Mouse (Mus musculus): ENCODE data around the gene Hs6st3. TPM values are rescaled to one million over a fixed set of nuclear protein-coding genes. Genes with fewer than 3 reads are reported as not detected.

Gene Hs6st3
- total and polyA plus RNA-seq, 2 experiments from 2014 or later, result 1.8 to 36.6 TPM

DNA sequence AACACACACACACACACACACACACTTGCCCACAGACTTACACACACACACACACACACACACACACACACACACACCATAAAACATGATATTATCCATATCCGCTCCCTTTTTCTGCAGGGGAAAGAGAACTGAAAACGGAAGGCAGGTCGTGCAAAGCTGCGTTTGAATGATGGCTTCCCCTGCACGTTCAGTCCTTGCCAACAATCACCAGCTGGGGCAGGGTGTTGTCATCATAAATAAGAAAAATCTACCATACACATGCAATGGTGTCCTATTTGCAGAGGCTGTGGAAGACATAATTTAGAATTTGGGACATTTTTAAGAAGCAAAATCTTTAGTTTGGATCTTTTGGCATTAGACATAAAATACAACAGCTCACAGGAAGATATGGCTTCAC lies 382.5 kb downstream of the Hs6st3 start:
- Histone ChIP-seq H3K36me3 (ENCODE audit: insufficient read depth, low read length) (no peaks in the 10 kb centered on the region), H3K4me3 (ENCODE audit: low read depth, low read length) (no peak overlapping the region), H3K9me3 (ENCODE audit: low read length) (no peaks in the 10 kb centered on the region), H3K9ac (replicated peaks; ENCODE audit: low read length, poor library complexity, severe bottlenecking) (no peak overlapping the region), H3K4me1 (ENCODE audit: insufficient read depth, low read length) (no peaks in the 10 kb centered on the region), H3K27ac (ENCODE audit: low read depth, low read length) (no peak overlapping the region), H3K27me3 (ENCODE audit: insufficient read depth, low read length) (no peaks in the 10 kb centered on the region), H3K4me2 (ENCODE audit: low read depth, low read length, poor library complexity, severe bottlenecking) (no peak overlapping the region)
- no peak for DNase-seq (ENCODE audit: low spot score)
- ATAC-seq (ENCODE audit: low FRiP score), result no peak
- TF ChIP-seq CTCF (IDR thresholded peaks at IDR 0.05), result no peak
- 63% methylated on average over 5 of the region's 5 CpGs for WGBS

DNA sequence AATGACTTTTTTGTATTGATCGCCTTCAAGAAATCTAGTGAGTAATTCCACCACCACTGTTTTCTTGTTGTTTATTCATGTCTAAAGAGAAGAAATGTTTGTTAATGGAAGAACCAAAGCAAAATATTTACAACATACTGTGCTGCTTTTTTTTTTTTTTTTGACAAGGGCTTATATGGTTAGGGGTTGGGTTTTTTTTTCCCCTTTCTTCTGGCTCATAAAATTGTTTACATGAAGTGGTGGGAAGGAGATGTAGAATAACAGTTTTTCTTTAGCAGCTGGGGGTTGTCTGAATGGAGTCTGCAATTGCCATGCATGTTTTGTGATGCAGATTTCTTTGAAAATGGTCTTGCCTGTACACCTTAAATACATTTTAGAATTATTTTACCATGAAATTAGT lies 382.9 kb downstream of the Hs6st3 start:
- no peak for TF ChIP-seq CTCF (IDR thresholded peaks at IDR 0.05)
- Histone ChIP-seq H3K4me1 (ENCODE audit: insufficient read depth, low read length) (no peaks in the 10 kb centered on the region), H3K4me2 (ENCODE audit: low read depth, low read length, poor library complexity, severe bottlenecking) (no peak overlapping the region), H3K9me3 (ENCODE audit: low read length) (no peaks in the 10 kb centered on the region), H3K4me3 (ENCODE audit: low read depth, low read length) (no peak overlapping the region), H3K27ac (ENCODE audit: low read depth, low read length) (no peak overlapping the region), H3K36me3 (ENCODE audit: insufficient read depth, low read length) (no peaks in the 10 kb centered on the region), H3K27me3 (ENCODE audit: insufficient read depth, low read length) (no peaks in the 10 kb centered on the region), H3K9ac (replicated peaks; ENCODE audit: low read length, poor library complexity, severe bottlenecking) (no peak overlapping the region)
- DNase-seq (ENCODE audit: low spot score) (no peak), ATAC-seq (ENCODE audit: low FRiP score) (no peak)
- WGBS, result 94% methylated on average over 1 of the region's 1 CpGs

DNA sequence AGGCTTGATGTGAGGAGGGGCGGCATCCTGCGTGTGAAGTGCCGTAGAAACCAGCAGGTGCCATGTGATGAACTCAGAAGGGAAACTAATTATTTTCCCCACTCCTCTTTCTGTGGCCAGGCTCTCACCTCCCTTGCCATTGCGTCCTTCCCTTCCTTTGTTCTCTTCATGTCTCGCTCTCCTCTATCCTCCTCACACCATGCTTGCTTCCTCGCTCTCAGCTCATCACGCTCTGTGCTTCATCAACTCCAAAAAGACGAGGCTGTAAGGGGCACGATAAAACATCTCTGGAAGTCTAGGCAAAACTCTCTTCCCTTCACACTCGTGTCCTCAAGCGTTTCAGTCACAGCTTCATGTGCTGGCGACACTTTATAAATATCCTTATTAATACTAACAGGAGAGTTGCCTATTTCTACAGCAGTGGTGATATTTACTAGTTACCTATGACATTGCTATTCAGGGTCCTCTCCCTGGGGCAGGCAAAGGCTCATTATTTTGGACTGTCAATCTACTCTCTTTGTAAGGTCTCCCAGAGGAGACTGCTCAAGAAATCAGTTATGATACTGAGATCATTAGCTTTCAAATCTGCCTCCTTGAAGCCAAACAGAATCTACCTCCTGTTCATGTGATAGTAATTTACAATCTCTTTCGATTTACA lies 394.9 kb downstream of the Hs6st3 start:
- Histone ChIP-seq H3K4me2 (ENCODE audit: low read depth, low read length, poor library complexity, severe bottlenecking) (peak overlapping the region; percentile 26), H3K36me3 (ENCODE audit: insufficient read depth, low read length) (no peaks in the 10 kb centered on the region), H3K27me3 (ENCODE audit: insufficient read depth, low read length) (no peaks in the 10 kb centered on the region), H3K4me3 (ENCODE audit: low read depth, low read length) (no peak overlapping the region), H3K27ac (ENCODE audit: low read depth, low read length) (no peak overlapping the region), H3K9ac (replicated peaks; ENCODE audit: low read length, poor library complexity, severe bottlenecking) (no peak overlapping the region), H3K4me1 (ENCODE audit: insufficient read depth, low read length) (no peaks in the 10 kb centered on the region; the same call in 1 of the 2 replicates), H3K9me3 (ENCODE audit: low read length) (no peaks in the 10 kb centered on the region)
- WGBS, result 56% methylated on average over 13 of the region's 13 CpGs
- TF ChIP-seq CTCF (IDR thresholded peaks at IDR 0.05), result no peak
- no peak for DNase-seq (ENCODE audit: low spot score)
- peak; percentile 60; the same call in 1 of the 2 replicates for ATAC-seq (ENCODE audit: low FRiP score)

DNA sequence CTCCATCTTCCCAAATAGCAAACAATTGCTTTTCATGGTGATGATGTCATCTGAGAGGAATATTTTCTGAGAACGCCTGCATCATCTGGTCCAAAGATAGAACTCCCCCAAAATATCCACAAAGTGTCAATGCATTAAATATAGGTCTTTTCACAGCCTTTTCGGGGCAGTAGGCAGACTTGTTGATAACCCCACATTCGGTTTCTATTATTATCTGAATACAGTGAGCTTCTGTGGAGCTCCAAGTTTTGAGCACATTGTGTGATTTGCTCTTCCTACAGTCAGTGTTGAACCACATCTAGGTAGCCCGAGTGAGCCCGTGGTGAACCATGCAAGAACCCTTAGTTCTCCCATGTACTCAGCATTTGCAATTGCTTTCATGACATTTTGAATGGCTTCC lies 402.4 kb downstream of the Hs6st3 start:
- Histone ChIP-seq H3K36me3 (ENCODE audit: insufficient read depth, low read length) (no peaks in the 10 kb centered on the region), H3K4me1 (ENCODE audit: insufficient read depth, low read length) (no peaks in the 10 kb centered on the region), H3K27me3 (ENCODE audit: insufficient read depth, low read length) (no peaks in the 10 kb centered on the region), H3K4me2 (ENCODE audit: low read depth, low read length, poor library complexity, severe bottlenecking) (no peak overlapping the region), H3K9ac (replicated peaks; ENCODE audit: low read length, poor library complexity, severe bottlenecking) (no peak overlapping the region), H3K4me3 (ENCODE audit: low read depth, low read length) (no peak overlapping the region), H3K9me3 (ENCODE audit: low read length) (no peaks in the 10 kb centered on the region), H3K27ac (ENCODE audit: low read depth, low read length) (no peak overlapping the region)
- WGBS, result 91% methylated on average over 5 of the region's 5 CpGs
- no peak for ATAC-seq (ENCODE audit: low FRiP score)
- no peak for TF ChIP-seq CTCF (IDR thresholded peaks at IDR 0.05)
- DNase-seq (ENCODE audit: low spot score), result no peak

DNA sequence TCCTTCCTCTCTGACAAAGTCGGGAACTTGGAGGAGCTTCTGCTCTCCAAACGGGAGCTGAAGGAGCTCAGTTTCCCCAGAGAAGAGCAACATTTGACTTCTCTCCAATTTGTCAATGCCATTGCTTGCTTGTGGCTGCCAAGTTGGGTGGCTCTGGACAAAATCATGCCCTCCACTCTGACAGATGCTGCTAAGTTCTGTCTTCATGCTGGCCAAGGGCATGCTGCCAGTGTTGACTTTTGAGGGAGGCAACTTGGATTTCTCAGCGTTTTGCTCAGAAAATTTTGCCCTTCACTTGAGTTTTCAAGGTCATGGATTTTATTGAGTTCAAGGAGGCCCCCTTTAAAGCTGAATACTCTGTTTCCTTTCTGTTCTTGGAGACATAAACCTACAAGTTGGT lies 406.5 kb downstream of the Hs6st3 start:
- H3K9me3 ChIP-seq (ENCODE audit: low read length), result no peaks in the 10 kb centered on the region
- no peaks in the 10 kb centered on the region for H3K27me3 ChIP-seq (ENCODE audit: insufficient read depth, low read length)
- no peak overlapping the region for H3K9ac ChIP-seq (replicated peaks; ENCODE audit: low read length, poor library complexity, severe bottlenecking)
- 78% methylated on average over 3 of the region's 3 CpGs for WGBS
- H3K4me3 ChIP-seq (ENCODE audit: low read depth, low read length), result no peak overlapping the region
- TF ChIP-seq CTCF (IDR thresholded peaks at IDR 0.05), result no peak
- no peaks in the 10 kb centered on the region for H3K36me3 ChIP-seq (ENCODE audit: insufficient read depth, low read length)
- H3K27ac ChIP-seq (ENCODE audit: low read depth, low read length), result no peak overlapping the region
- H3K4me1 ChIP-seq (ENCODE audit: insufficient read depth, low read length), result no peaks in the 10 kb centered on the region
- DNase-seq (ENCODE audit: low spot score) (no peak), ATAC-seq (ENCODE audit: low FRiP score) (no peak)
- no peak overlapping the region for H3K4me2 ChIP-seq (ENCODE audit: low read depth, low read length, poor library complexity, severe bottlenecking)

DNA sequence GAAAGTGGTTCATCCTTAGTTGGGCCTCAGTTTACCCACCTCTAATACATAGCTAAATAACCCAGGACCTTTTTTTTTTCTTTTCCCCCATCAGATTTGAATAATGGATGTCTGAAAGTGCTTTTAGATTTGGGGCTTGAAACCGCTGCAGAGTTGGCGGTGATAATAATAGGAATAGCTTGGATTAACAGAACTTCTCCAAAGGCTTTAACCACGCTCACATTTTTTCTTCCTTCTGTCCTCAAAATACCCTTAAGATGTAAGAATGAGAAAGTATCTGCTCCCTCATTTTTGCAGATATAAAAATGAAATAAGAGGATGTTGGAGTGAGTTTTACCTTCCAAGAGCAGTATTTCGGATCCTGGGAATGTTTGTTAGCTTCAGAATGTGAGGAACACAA lies 420.2 kb downstream of the Hs6st3 start:
- Histone ChIP-seq H3K9ac (replicated peaks; ENCODE audit: low read length, poor library complexity, severe bottlenecking) (no peak overlapping the region), H3K4me2 (ENCODE audit: low read depth, low read length, poor library complexity, severe bottlenecking) (no peak overlapping the region), H3K27ac (ENCODE audit: low read depth, low read length) (no peak overlapping the region), H3K4me1 (ENCODE audit: insufficient read depth, low read length) (no peaks in the 10 kb centered on the region), H3K9me3 (ENCODE audit: low read length) (no peaks in the 10 kb centered on the region), H3K27me3 (ENCODE audit: insufficient read depth, low read length) (no peaks in the 10 kb centered on the region), H3K36me3 (ENCODE audit: insufficient read depth, low read length) (no peaks in the 10 kb centered on the region), H3K4me3 (ENCODE audit: low read depth, low read length) (no peak overlapping the region)
- TF ChIP-seq CTCF (IDR thresholded peaks at IDR 0.05), result no peak
- WGBS, result 75% methylated on average over 4 of the region's 4 CpGs
- ATAC-seq (ENCODE audit: low FRiP score) (no peak), DNase-seq (ENCODE audit: low spot score) (no peak)
